Mouse (Mus musculus) cerebellum, adult 2 months (tissue): ENCODE measurements around the gene Pole4.

Experiments used
- CTCF ChIP-seq: fragments of 200-500 bp; IDR thresholded peaks from 2 replicates; pipeline ENCODE4 v1.5.1; 2011; ENCODE audit warnings: low read depth, mild to moderate bottlenecking, control low read depth, low read length, moderate library complexity, borderline replicate concordance; ENCODE audit not compliant: insufficient read depth
- POLR2A ChIP-seq: fragments of 200-500 bp; IDR thresholded peaks from 2 replicates; pipeline ENCODE4 v1.6.1; 2011; ENCODE audit warnings: low read length, control low read depth, borderline replicate concordance; ENCODE audit not compliant: insufficient read depth

DNA sequence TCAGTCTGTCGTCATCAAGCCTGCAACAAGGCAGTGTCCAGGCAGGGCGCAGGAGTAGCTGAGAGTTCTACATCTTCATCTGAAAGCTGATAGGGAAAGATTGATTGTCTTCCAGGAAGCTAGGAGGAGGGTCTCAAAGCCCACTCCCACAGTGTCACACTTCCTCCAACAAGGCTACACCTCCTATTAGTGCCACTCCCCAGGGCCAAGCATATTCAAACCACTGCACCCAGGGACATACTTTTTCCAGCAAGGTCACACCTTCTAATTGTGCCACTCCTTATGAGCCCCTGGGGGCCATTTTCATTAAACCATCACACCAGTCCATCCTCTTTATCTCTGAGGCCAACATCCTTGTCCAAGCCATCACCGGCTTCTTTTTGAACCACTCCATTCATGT, 8.4 kb downstream of the Pole4 start:
- no peak for TF ChIP-seq CTCF
- no peak for TF ChIP-seq POLR2A
